Mouse (Mus musculus) lung, embryonic 16.5 days (tissue): ENCODE measurements at regions not wholly inside any gene's neighbourhood (a gene's known extent, or its start where the extent isn't known, plus 50 kb on each side); places are given as distances from the start of the nearest gene placed in this dataset.

Experiments used
- ATAC-seq: fragments of 200-750 bp; cut with Nextera tagmentation; 2 replicates; pipeline ENCODE4 v1.8.0; 2017; ENCODE audit warnings: low read depth, mild to moderate bottlenecking, moderate library complexity
- H3K27ac ChIP-seq: fragments of 300-500 bp; sonication (generic); 2 replicates; pipeline ENCODE4 v1.5.1; 2014; ENCODE audit warnings: mild to moderate bottlenecking, control low read depth, low read length
- H3K27me3 ChIP-seq: fragments of 300-500 bp; sonication (generic); 2 replicates; pipeline ENCODE4 v1.6.1; 2014; ENCODE audit warnings: low read depth, low read length, mixed read lengths; ENCODE audit not compliant: control insufficient read depth, insufficient read depth
- H3K36me3 ChIP-seq: fragments of 300-500 bp; sonication (generic); 2 replicates; pipeline ENCODE4 v1.6.1; 2014; ENCODE audit warnings: low read length; ENCODE audit not compliant: control insufficient read depth, insufficient read depth
- H3K4me1 ChIP-seq: fragments of 300-500 bp; sonication (generic); replicated peaks from 2 replicates; pipeline ENCODE4 v1.6.1; 2014; ENCODE audit warnings: low read length, mixed read lengths; ENCODE audit not compliant: control insufficient read depth, insufficient read depth
- H3K4me2 ChIP-seq: fragments of 300-500 bp; sonication (generic); 2 replicates; pipeline ENCODE4 v1.6.1; 2014; ENCODE audit warnings: low read depth, low read length, control low read depth
- H3K4me3 ChIP-seq: fragments of 300-500 bp; sonication (generic); 2 replicates; pipeline ENCODE4 v1.5.1; 2014; ENCODE audit warnings: mild to moderate bottlenecking, low read length, control low read depth
- H3K9ac ChIP-seq: fragments of 300-500 bp; sonication (generic); 2 replicates; pipeline ENCODE4 v1.6.1; 2014; ENCODE audit warnings: low read length, control low read depth
- H3K9me3 ChIP-seq: fragments of 300-500 bp; sonication (generic); 2 replicates; pipeline ENCODE4 v1.6.1; 2016; ENCODE audit warnings: low read length; ENCODE audit not compliant: control insufficient read depth
- WGBS: fragments of 180-500 bp; shearing (Covaris S2); extraction: QIAGEN DNeasy Blood & Tissue Kit; methylation state at CpG from one replicate; pipeline ENCODE4 v1.1.7; 2014; 5-methylcytosine and 5-hydroxymethylcytosine counted together

DNA sequence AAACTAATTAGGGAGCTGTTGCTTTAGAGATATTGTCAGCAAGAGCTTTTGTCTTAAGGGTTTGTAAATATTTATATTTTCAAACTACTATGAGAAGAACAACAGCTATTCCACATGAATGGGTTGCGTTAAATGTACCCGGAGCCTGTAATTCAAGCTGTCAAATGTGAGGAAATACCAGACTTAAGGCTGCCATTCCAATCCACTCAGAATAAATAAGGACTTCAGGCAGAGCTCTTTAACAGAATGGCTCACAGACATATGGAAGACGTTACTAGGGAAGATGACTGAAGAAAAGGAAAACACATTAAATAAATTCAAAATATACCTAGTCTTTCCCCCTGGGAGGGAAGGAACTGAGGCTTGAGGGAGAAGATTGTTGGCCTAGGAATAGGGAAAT lies 400.7 kb upstream of the Pappa start:
- H3K9ac ChIP-seq = no peak overlapping the region
- no peak overlapping the region for H3K27ac ChIP-seq
- no peak for ATAC-seq
- H3K4me2 ChIP-seq = no peak overlapping the region
- no peaks in the 10 kb centered on the region for H3K4me1 ChIP-seq
- H3K36me3 ChIP-seq = no peaks in the 10 kb centered on the region
- no peaks in the 10 kb centered on the region for H3K9me3 ChIP-seq
- H3K4me3 ChIP-seq = no peak overlapping the region
- H3K27me3 ChIP-seq = no peaks in the 10 kb centered on the region
- 44% methylated on average over 3 of the region's 3 CpGs for WGBS

DNA sequence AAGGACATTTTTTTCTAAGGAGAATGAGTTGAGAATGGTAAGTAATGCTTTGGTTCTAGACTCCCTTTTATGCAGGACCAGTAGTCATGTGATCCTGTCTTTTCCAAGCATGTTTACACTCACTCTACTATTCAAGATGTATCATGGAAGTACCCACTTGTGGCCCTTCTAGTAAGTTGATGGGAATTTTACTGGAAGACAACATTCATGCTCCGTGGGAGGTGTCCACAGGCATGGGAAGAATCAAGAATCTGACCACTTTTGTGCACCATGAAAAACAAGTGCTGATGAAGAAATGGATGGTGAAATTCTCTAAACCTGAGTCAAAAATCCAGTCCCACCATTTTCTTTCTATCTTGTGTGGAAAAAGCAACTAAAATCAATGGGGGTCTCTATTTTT lies 399.1 kb upstream of the Pappa start:
- WGBS = 50% methylated on average over 1 of the region's 1 CpGs
- H3K27ac ChIP-seq = no peak overlapping the region
- no peaks in the 10 kb centered on the region for H3K27me3 ChIP-seq
- H3K36me3 ChIP-seq = no peaks in the 10 kb centered on the region
- no peak for ATAC-seq
- no peak overlapping the region for H3K9ac ChIP-seq
- no peaks in the 10 kb centered on the region for H3K4me1 ChIP-seq
- no peak overlapping the region for H3K4me3 ChIP-seq
- no peak overlapping the region for H3K4me2 ChIP-seq
- H3K9me3 ChIP-seq = no peaks in the 10 kb centered on the region

DNA sequence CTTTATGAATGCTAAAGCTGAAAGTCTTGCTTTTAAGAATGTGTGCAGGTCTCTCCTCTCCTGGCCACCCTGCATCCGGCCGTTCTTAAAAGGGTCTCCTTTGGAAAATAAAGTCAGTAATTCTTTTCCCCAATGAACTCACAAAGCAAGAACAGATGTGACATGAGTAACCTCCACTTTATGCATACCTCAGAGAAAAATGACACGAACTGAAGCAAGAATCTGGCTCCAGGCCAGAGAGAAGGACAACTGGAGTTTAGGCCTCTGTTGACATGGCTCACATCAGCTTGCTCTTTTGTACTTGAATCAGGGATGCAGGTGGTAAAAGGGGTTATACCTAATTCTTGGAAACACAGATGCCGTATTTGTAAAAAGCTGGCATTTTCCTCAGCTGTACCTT lies 368.0 kb upstream of the Pappa start:
- Histone ChIP-seq H3K4me1 (no peaks in the 10 kb centered on the region), H3K9me3 (no peaks in the 10 kb centered on the region), H3K27me3 (no peaks in the 10 kb centered on the region), H3K9ac (no peak overlapping the region), H3K27ac (no peak overlapping the region), H3K36me3 (no peaks in the 10 kb centered on the region), H3K4me3 (no peak overlapping the region), H3K4me2 (no peak overlapping the region)
- 63% methylated on average over 4 of the region's 4 CpGs for WGBS
- ATAC-seq = no peak

DNA sequence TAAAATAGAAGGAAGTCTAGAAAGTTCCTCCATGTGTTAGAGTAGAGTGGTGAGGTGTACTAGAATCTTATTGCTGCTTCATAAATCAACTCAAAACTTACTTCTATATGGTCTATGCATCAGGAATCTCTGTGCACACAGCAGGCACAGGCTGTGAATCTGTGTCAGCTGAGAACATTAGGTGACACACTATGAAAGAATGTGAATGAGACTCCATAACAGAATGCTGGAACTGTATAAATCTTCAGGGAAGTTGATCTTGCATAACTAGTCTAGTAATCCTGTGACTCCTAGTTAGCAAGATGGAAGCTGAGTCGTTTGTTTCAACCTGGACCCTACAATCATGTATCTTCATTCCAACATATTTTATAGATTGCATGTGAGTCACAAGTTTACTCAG lies 355.4 kb upstream of the Pappa start:
- H3K27me3 ChIP-seq = no peaks in the 10 kb centered on the region
- H3K9ac ChIP-seq = no peak overlapping the region
- 67% methylated on average over 1 of the region's 1 CpGs for WGBS
- H3K36me3 ChIP-seq = no peaks in the 10 kb centered on the region
- no peaks in the 10 kb centered on the region for H3K9me3 ChIP-seq
- H3K4me3 ChIP-seq = no peak overlapping the region
- H3K4me1 ChIP-seq = no peaks in the 10 kb centered on the region
- no peak overlapping the region for H3K4me2 ChIP-seq
- no peak overlapping the region for H3K27ac ChIP-seq
- no peak for ATAC-seq

DNA sequence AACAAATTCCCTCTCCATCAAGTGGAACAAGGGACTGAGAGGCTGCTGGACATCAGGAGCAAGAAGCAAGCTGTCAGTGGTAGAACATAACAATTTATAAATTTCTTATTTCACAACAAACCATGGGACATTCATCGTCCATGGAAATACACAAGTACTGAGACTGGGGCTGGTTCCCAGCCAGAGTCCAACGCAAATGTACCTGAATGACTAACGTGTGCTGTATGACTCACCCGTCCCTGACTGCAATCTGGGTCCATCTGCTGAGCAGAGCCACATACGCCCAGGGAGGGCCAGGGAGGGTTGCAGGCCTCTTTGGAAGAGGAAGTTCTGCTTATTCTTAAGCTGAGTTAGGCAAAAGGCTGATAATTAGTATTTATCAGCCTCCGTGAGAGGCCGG lies 320.1 kb upstream of the Pappa start:
- H3K27me3 ChIP-seq = no peaks in the 10 kb centered on the region
- no peak overlapping the region for H3K9ac ChIP-seq
- 59% methylated on average over 7 of the region's 7 CpGs for WGBS
- no peak overlapping the region for H3K4me2 ChIP-seq
- no peaks in the 10 kb centered on the region for H3K4me1 ChIP-seq
- ATAC-seq = no peak
- no peak overlapping the region for H3K27ac ChIP-seq
- no peaks in the 10 kb centered on the region for H3K36me3 ChIP-seq
- no peaks in the 10 kb centered on the region for H3K9me3 ChIP-seq
- no peak overlapping the region for H3K4me3 ChIP-seq

DNA sequence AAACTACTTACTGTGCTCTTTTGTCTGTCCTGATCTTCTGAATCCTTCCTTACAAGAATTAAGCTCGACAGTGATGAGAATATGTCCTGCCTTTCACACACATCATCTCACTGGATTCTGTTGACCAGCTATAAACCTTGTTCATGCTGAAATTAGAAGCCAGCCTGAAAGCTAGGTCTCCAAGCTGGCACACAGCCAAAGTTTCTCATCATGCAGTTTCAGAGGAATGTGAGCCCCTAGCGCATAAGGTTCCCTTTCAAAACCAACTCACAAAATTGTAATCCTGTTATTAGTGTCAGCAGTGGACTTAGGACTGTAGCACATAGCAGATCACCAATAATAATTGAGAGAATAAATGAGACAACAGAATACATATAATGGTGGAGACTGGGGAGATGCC lies 319.0 kb upstream of the Pappa start:
- Histone ChIP-seq H3K4me2 (no peak overlapping the region), H3K9me3 (no peaks in the 10 kb centered on the region), H3K36me3 (no peaks in the 10 kb centered on the region), H3K4me1 (no peaks in the 10 kb centered on the region), H3K4me3 (no peak overlapping the region), H3K27me3 (no peaks in the 10 kb centered on the region), H3K9ac (no peak overlapping the region), H3K27ac (no peak overlapping the region)
- ATAC-seq = no peak
- 46% methylated on average over 2 of the region's 2 CpGs for WGBS

DNA sequence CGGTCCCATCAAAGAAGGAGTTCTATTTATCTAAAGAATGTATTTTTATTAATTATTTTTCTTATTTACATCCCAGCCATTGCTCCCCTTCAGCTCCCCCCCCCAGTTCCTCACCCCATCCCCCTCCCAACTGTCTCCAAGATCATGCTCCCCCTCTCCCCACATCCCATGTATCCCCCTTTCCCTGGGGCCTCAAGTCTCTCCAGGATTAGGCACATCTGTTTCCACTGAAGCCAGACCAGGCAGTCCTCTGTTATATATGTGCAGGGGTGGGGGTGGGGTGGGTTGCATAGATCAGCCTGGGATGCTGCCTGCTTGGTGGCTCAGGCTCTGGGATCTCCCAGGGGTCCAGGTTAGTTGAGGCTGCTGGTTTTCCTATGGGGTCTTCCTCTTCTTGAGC lies 316.8 kb upstream of the Pappa start:
- ATAC-seq = no peak

DNA sequence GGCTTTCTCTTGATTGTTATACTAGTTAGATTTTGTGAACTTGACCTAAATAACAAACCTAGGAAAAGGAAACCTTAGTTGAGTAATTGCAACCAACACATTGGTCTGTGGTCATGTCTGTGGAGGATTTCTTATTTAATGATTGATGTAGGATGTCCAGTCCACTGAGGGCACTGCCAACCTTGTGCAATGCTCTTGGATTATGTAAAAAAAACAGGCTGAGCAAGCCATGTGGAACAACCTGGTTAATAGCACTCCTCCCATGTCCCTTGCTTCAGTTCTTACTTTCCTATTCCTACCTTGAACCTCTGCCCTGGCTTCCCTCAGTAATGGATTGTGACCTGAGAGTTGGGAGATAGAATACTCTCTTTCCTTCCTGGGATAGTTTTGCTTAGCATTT lies 312.0 kb upstream of the Pappa start:
- Histone ChIP-seq H3K4me1 (no peaks in the 10 kb centered on the region), H3K4me3 (no peak overlapping the region), H3K9ac (no peak overlapping the region), H3K27ac (no peak overlapping the region), H3K36me3 (no peaks in the 10 kb centered on the region), H3K27me3 (no peaks in the 10 kb centered on the region), H3K9me3 (no peaks in the 10 kb centered on the region), H3K4me2 (no peak overlapping the region)
- no peak for ATAC-seq

More for the DNA sequence above, 316.8 kb upstream of the Pappa start:
- Histone ChIP-seq H3K4me1 (no peaks in the 10 kb centered on the region), H3K4me2 (no peak overlapping the region), H3K4me3 (no peak overlapping the region), H3K9ac (no peak overlapping the region), H3K27me3 (no peaks in the 10 kb centered on the region), H3K36me3 (no peaks in the 10 kb centered on the region), H3K9me3 (no peaks in the 10 kb centered on the region), H3K27ac (no peak overlapping the region)
- 84% methylated on average over 1 of the region's 1 CpGs for WGBS

DNA sequence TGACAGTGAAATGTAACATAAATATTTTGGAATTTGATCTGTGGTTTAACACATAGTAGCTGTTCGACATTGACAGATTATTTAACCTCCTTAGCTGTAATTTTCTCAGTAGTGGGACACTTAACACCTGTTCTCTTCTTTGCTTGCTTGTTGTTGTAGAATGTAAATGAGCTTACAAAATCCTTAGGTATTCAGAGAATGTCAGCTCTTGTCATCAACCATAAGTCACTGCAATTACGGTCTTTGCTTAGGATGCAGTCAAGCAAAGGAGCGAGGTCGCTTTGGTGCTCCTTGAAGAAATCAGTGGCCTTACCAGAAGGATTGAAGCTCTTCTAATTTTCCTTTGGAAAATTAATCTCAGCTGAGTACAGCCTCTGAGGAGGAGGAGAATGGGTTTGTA lies 311.2 kb upstream of the Pappa start:
- Histone ChIP-seq H3K27ac (no peak overlapping the region), H3K4me1 (no peaks in the 10 kb centered on the region), H3K27me3 (no peaks in the 10 kb centered on the region), H3K9ac (no peak overlapping the region), H3K4me2 (no peak overlapping the region), H3K9me3 (no peaks in the 10 kb centered on the region), H3K36me3 (no peaks in the 10 kb centered on the region), H3K4me3 (no peak overlapping the region)
- WGBS = 68% methylated on average over 4 of the region's 4 CpGs
- no peak for ATAC-seq

DNA sequence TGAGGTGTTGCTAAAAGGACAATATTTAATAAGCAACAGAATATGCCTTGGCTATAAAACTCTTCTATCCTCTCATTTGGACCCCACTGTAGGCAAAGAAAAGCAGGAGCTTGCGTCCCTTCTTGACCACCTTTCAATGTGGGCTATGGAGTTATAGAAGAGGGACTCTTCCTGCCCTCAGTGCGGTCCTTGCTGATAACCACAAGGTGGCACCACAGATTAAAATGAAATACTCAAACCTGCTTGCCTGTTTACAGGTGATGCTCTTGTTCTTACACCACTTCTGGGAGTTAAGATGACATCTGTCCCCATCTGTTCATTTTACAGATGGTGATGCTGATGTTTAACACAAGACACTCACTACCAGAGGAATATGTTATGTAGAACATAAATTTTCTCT lies 291.1 kb upstream of the Pappa start:
- H3K9me3 ChIP-seq = no peaks in the 10 kb centered on the region
- H3K4me1 ChIP-seq = no peaks in the 10 kb centered on the region
- H3K36me3 ChIP-seq = no peaks in the 10 kb centered on the region
- WGBS = 39% methylated on average over 2 of the region's 2 CpGs
- no peak overlapping the region for H3K4me2 ChIP-seq
- H3K4me3 ChIP-seq = no peak overlapping the region
- H3K27me3 ChIP-seq = no peaks in the 10 kb centered on the region
- no peak overlapping the region for H3K9ac ChIP-seq
- no peak for ATAC-seq
- H3K27ac ChIP-seq = no peak overlapping the region
